Mouse (Mus musculus) C2C12 (cell line): ENCODE data around the gene Dmkn. TPM values are rescaled to one million over a fixed set of nuclear protein-coding genes. Genes with fewer than 3 reads are reported as not detected.
"Not testable (repeated sequence)": the region's sequence is repeated elsewhere in the genome, so short reads cannot be mapped to it uniquely, and the experiment has no call there.

Experiments
- H3K27me3 ChIP-seq: one replicate; pipeline ENCODE4 v1.6.1; 2011; ENCODE audit not compliant: control insufficient read depth, insufficient read depth, insufficient read length
- H3K36me3 ChIP-seq: one replicate; pipeline ENCODE4 v1.6.1; 2011; ENCODE audit not compliant: control insufficient read depth, insufficient read depth
- H3K4me3 ChIP-seq: one replicate; pipeline ENCODE4 v1.5.1; 2011; ENCODE audit warnings: mild to moderate bottlenecking, control low read depth; ENCODE audit not compliant: poor library complexity, insufficient read depth, severe bottlenecking
- H3K79me2 ChIP-seq: one replicate; pipeline ENCODE4 v1.6.1; 2011; ENCODE audit not compliant: control insufficient read depth, insufficient read depth
- H3K79me3 ChIP-seq: one replicate; pipeline ENCODE4 v1.6.1; 2011; ENCODE audit warnings: low read depth, control low read depth
- H3ac ChIP-seq: one replicate; pipeline ENCODE3; 2011; ENCODE audit warnings: low read depth; ENCODE audit not compliant: control insufficient read depth, insufficient read length
- CEBPB ChIP-seq: IDR thresholded peaks from one replicate; pipeline ENCODE4 v1.6.1; 2011; ENCODE audit warnings: low read depth, mild to moderate bottlenecking, control low read depth, moderate library complexity
- CTCF ChIP-seq: IDR thresholded peaks from one replicate; pipeline ENCODE4 v1.5.1; 2011; ENCODE audit not compliant: control insufficient read depth, insufficient read depth, insufficient read length
- FOSL1 ChIP-seq: IDR thresholded peaks from one replicate; pipeline ENCODE4 v1.8.0; 2011; ENCODE audit warnings: mild to moderate bottlenecking, low read length; ENCODE audit not compliant: poor library complexity, insufficient read depth, severe bottlenecking
- MAX ChIP-seq: IDR thresholded peaks from one replicate; pipeline ENCODE4 v1.6.1; 2011; ENCODE audit warnings: mild to moderate bottlenecking, control low read depth
- MYOD1 ChIP-seq: IDR thresholded peaks from one replicate; pipeline ENCODE4 v1.6.1; 2011; ENCODE audit warnings: low read depth; ENCODE audit not compliant: control insufficient read depth, insufficient read length
- MYOG ChIP-seq: IDR thresholded peaks from one replicate; pipeline ENCODE4 v1.6.1; 2011; ENCODE audit not compliant: control insufficient read depth, insufficient read length; ENCODE audit errors: extremely low read depth
- USF1 ChIP-seq: IDR thresholded peaks from one replicate; pipeline ENCODE4 v1.6.1; 2011; ENCODE audit warnings: low read depth, mild to moderate bottlenecking, control low read depth, moderate library complexity
- polyA plus RNA-seq: library from polyadenylated mRNA; unstranded; fragments of >200 nt; fragmentation: generic; extraction: Trizol; gene quantifications from one replicate; pipeline ENCODE4 v1.2.1, GENCODE M21; 2012; ENCODE audit warnings: missing spikeins

The Dmkn gene
- polyA plus RNA-seq, 1 experiment: not detected

DNA sequence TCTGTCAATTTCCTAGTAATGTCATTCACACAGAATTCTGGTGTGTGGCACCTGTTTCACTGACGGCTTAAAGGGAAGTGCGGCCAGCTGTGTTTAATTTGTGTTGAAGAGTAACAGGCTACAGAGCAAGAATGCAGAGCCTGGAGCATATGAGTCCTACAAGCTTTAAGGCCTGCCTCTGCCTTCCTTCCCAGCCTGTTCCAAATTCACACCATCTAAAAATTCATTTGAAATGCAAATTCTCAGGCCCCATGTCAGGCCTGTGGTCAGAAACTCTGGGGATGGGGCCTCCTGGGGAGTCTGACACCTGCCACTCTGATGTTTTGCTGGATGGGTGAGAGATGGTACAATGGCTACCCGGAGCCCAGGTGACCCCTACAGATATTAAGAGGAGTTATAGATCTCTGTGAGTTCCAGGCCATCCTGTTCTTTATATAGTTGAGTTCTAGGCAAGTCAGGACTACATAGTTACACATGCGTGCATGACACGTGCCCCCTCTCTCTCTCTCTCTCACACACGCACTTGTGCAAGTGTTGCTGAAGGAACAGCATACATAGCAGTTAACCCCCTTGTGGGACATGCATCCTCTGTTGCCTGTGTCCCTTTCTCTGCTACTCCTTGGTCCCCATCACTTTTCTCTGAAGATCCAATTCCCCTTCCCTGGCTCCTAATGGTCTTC lies 40.1 kb upstream of the Dmkn start:
- Histone ChIP-seq H3ac (no peak overlapping the region), H3K36me3 (no peaks in the 10 kb centered on the region), H3K27me3 (peaks cover 31% of the 10 kb centered on the region), H3K4me3 (no peak overlapping the region), H3K79me2 (peaks cover 8% of the 10 kb centered on the region), H3K79me3 (peaks cover 2% of the 10 kb centered on the region)
- no peak for TF ChIP-seq MAX
- no peak for TF ChIP-seq CTCF
- no peak for TF ChIP-seq MYOD1
- TF ChIP-seq CEBPB: no peak
- TF ChIP-seq MYOG: no peak
- no peak for TF ChIP-seq FOSL1
- TF ChIP-seq USF1: no peak

GRCm38 (mm10) chr7:30728214-30728613 lies 35.3 kb upstream of the Dmkn start:
- Histone ChIP-seq H3K27me3 (no peaks in the 10 kb centered on the region), H3K79me2 (peaks cover 15% of the 10 kb centered on the region), H3ac (peak overlapping the region; percentile 83), H3K36me3 (no peaks in the 10 kb centered on the region), H3K79me3 (peaks cover 7% of the 10 kb centered on the region), H3K4me3 (peak overlapping the region; percentile 48)
- no peak for TF ChIP-seq MYOG
- no peak for TF ChIP-seq MYOD1
- no peak for TF ChIP-seq CEBPB
- no peak for TF ChIP-seq USF1
- no peak for TF ChIP-seq FOSL1
- TF ChIP-seq CTCF: no peak
- TF ChIP-seq MAX: no peak

DNA sequence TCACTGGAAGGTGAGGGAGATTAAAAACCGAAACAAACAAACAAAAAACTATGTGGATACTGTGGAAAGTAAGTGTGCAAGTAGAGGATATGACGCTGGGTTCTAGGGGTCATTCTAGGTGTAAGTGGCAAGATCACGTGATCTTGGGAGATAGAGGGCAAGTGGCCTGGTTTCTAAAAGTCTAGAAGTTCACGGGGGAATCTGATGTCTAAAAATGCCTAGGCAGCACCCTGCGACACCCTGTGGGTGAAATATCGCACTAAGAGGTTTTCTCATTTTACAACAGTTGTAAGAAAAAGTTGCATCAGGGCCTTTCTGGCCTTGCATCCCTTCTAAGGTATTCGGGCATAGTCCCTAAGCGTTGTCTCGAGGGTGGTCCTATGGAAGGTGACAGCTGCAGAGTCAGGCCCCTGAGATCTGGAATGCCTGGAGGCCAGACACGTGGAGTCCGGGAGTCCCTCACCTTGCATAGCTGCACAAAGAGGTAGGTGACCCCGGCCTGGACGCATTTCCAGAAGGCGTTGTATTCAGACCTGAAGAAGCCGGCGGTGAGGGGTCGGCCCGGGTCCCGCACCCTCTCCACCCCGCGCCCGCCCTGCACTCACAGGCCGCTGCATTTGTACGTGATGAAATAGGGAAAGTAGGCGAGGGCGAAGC lies 34.7 kb upstream of the Dmkn start:
- peak; percentile 70 for TF ChIP-seq USF1
- TF ChIP-seq FOSL1: no peak
- H3K4me3 ChIP-seq: peak overlapping the region; percentile 48
- peak overlapping the region; percentile 83 for H3ac ChIP-seq
- H3K36me3 ChIP-seq: no peaks in the 10 kb centered on the region
- H3K79me2 ChIP-seq: peaks cover 15% of the 10 kb centered on the region
- no peaks in the 10 kb centered on the region for H3K27me3 ChIP-seq
- peaks cover 7% of the 10 kb centered on the region for H3K79me3 ChIP-seq

DNA sequence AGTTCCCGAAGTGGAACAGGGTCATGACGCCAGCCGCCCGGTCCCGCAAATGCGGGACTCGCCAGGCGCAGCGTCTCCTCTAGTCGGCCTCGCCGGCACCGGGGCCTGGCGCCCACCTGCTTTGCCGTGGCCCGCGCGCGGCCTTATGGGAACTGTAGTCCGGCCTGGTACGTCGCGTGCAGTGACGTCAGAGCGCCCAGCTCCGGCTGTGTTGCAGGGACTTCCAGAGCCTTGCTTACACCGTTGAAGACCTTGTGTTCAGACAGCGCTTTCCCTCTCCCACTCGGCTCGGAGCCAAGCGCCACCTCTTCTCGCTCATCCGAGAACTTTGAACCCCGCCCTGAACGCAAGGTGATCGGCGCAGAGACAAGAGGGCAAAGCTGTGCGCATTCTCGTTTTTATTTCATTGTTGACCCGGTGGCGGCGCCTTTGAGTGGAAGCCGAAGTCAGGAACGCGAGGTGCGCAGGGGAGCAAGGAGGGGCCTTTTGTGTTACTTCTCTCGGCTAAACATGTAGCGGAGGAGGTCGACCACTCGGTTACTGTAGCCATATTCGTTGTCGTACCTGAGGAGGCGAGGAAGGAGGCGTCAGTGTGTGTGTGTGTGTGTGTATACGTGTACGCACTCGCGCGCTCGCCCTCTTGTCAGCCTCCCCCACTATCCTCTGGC lies 34.0 kb upstream of the Dmkn start, which contains the start of gene Tmem147:
Gene Tmem147, minus strand, starts transcription at position 145 of the 668 bp plus-strand sequence.
- Histone ChIP-seq H3K79me2 (peaks cover 15% of the 10 kb centered on the region), H3ac (peak within 1 kb of the TSS; percentile 83), H3K4me3 (peak within 1 kb of the TSS; percentile 48), H3K27me3 (no peaks in the 10 kb centered on the region), H3K79me3 (peaks cover 7% of the 10 kb centered on the region), H3K36me3 (no peaks in the 10 kb centered on the region)
- TF ChIP-seq CTCF: no peak
- peak; percentile 16 for TF ChIP-seq MYOD1
- no peak for TF ChIP-seq FOSL1
- TF ChIP-seq USF1: no peak
- TF ChIP-seq CEBPB: no peak
- TF ChIP-seq MYOG: no peak
- TF ChIP-seq MAX: peak; percentile 69

- H3K79me3 ChIP-seq, H3K36me3 ChIP-seq, H3K27me3 ChIP-seq: not testable (repeated sequence)
- peak overlapping the region; percentile 25 for H3ac ChIP-seq
- peak overlapping the region; percentile 48 for H3K4me3 ChIP-seq
- H3K79me2 ChIP-seq: peaks cover 15% of the 10 kb centered on the region
Measured at GRCm38 (mm10) chr7:30730064-30730722, 33.4 kb upstream of the Dmkn start.
